Mouse (Mus musculus): ENCODE measurements at regions not wholly inside any gene's neighbourhood (a gene's known extent, or its start where the extent isn't known, plus 50 kb on each side); places are given as distances from the start of the nearest gene placed in this dataset.
"Not testable (repeated sequence)": the region's sequence is repeated elsewhere in the genome, so short reads cannot be mapped to it uniquely, and the experiment has no call there.

- DNase-seq (ENCODE audit: low read depth) = not testable (repeated sequence)
Observed at GRCm38 (mm10) chr2:18453426-18453825, 60.8 kb upstream of the Dnajc1 start.

GRCm38 (mm10) chr2:18445809-18446208 lies 53.2 kb upstream of the Dnajc1 start:
- no peak for DNase-seq (ENCODE audit: low read depth)

All from c-Kit-positive CD71-negative TER-119-negative erythroid progenitor cells, embryonic 14.5 days (primary cell).